Comparison of ENCODE assay signal across 10 mouse cellular contexts in genomic region chr6:67532665-67533440, GRCm38 (mm10). TPM values are rescaled to one million over a fixed set of nuclear protein-coding genes. Genes with fewer than 3 reads are reported as not detected.
DNase-seq lines count a peak whose midpoint lies in the region; ATAC-seq and TF ChIP-seq lines count a peak whose summit lies in the region.
"Had no signal": no experiment of that assay in that cellular context is flagged by ENCODE, and none has a peak within 500 bp of the region (broad histone marks: within the 10 kb centered on the region; RNA-seq: fewer than 3 reads in every experiment).

No protein-coding gene starts in this region.

- ATAC-seq in frontal cortex, adult (ENCODE audit: low TSS enrichment) = peak; percentile 78
- ATAC-seq in intestine, embryonic 15.5 days = peak; percentile 73
- peak; percentile 72 for ATAC-seq in liver, postnatal 0 days
- ATAC-seq in neural tube, embryonic 11.5 days (ENCODE audit: insufficient read depth, low FRiP score, low TSS enrichment) = peak; percentile 28; the same call in 1 of the 2 replicates

- peaks cover 72% of the 10 kb centered on the region for H3K27me3 ChIP-seq in embryonic facial prominence, embryonic 10.5 days (replicated peaks; ENCODE audit: low read depth, poor library complexity, severe bottlenecking)
- H3K27me3 ChIP-seq in intestine, embryonic 15.5 days (replicated peaks) = peaks cover 42% of the 10 kb centered on the region
- peaks cover 46% of the 10 kb centered on the region for H3K27me3 ChIP-seq in liver, postnatal 0 days (ENCODE audit: insufficient read depth, low read length)
- H3K27me3 ChIP-seq in neural tube, embryonic 11.5 days (ENCODE audit: control insufficient read depth, insufficient read depth, low read length) = peaks cover 47% of the 10 kb centered on the region

- H3K4me3 ChIP-seq in embryonic facial prominence, embryonic 10.5 days = peak overlapping the region; percentile 50
- H3K4me3 ChIP-seq in intestine, embryonic 15.5 days (replicated peaks) = 0 out of 2 replicates have a peak overlapping the region, but pooled peaks have one; percentile 7
- H3K4me3 ChIP-seq in liver, postnatal 0 days (ENCODE audit: low read depth, low read length) = peak overlapping the region; percentile 27
- peak overlapping the region; percentile 8; the same call in 1 of the 2 replicates for H3K4me3 ChIP-seq in neural tube, embryonic 11.5 days (ENCODE audit: low read depth, low read length)

- peaks cover 28% of the 10 kb centered on the region for H3K4me1 ChIP-seq in embryonic facial prominence, embryonic 10.5 days
- H3K4me1 ChIP-seq in intestine, embryonic 15.5 days (replicated peaks) = peaks cover 14% of the 10 kb centered on the region
- 0 out of 2 replicates have a peak, but pooled peaks cover 4% of the 10 kb centered on the region for H3K4me1 ChIP-seq in liver, postnatal 0 days (ENCODE audit: insufficient read depth)
- H3K4me1 ChIP-seq in neural tube, embryonic 11.5 days (ENCODE audit: control insufficient read depth, insufficient read depth, low read length) = peaks cover 4% of the 10 kb centered on the region; the same call in 1 of the 2 replicates

- H3K9ac ChIP-seq in intestine, embryonic 15.5 days = no peak overlapping the region
- no peak overlapping the region for H3K9ac ChIP-seq in liver, postnatal 0 days (replicated peaks)
- no peak overlapping the region; the same call in 1 of the 2 replicates for H3K9ac ChIP-seq in neural tube, embryonic 11.5 days (ENCODE audit: low read length)

- 7% methylated on average over 29 of the region's 29 CpGs for WGBS in embryonic facial prominence, embryonic 10.5 days
- 10% methylated on average over 29 of the region's 29 CpGs for WGBS in intestine, embryonic 15.5 days
- WGBS in liver, postnatal 0 days (ENCODE audit: insufficient replicate concordance) = 6% methylated on average over 29 of the region's 29 CpGs
- WGBS in neural tube, embryonic 11.5 days = 8% methylated on average over 29 of the region's 29 CpGs

- peak overlapping the region; percentile 45 for H3K4me2 ChIP-seq in intestine, embryonic 15.5 days (replicated peaks)
- peak overlapping the region; percentile 56 for H3K4me2 ChIP-seq in liver, postnatal 0 days (ENCODE audit: low read depth, low read length)
- H3K4me2 ChIP-seq in neural tube, embryonic 11.5 days (ENCODE audit: low read depth) = peak overlapping the region; percentile 32

- no peak for DNase-seq in frontal cortex, postnatal 10 days (ENCODE audit: low spot score in 2 of 2)
- peak; percentile 80 for DNase-seq in embryonic facial prominence, embryonic 10.5 days (ENCODE audit: low spot score)
- peak; percentile 46 for DNase-seq in liver, postnatal 0 days
- DNase-seq in neural tube, embryonic 11.5 days (ENCODE audit: low spot score) = peak; percentile 26
- DNase-seq in urinary bladder, postnatal 10 days (ENCODE audit: low spot score) = peak; percentile 30
- DNase-seq in adrenal gland, adult 8-10 months = no peak

- no peak for TF ChIP-seq EP300 in liver, postnatal 0 days (IDR thresholded peaks at IDR 0.05; ENCODE audit: low read depth)

- no peaks in the 10 kb centered on the region for H3K36me3 ChIP-seq in embryonic facial prominence, embryonic 10.5 days (replicated peaks)
- no peaks in the 10 kb centered on the region for H3K36me3 ChIP-seq in intestine, embryonic 15.5 days
- no peaks in the 10 kb centered on the region for H3K36me3 ChIP-seq in liver, postnatal 0 days (replicated peaks; ENCODE audit: insufficient read depth, low read length)
- no peaks in the 10 kb centered on the region for H3K36me3 ChIP-seq in neural tube, embryonic 11.5 days (ENCODE audit: control insufficient read depth, insufficient read depth, low read length)

- no peaks in the 10 kb centered on the region for H3K9me3 ChIP-seq in embryonic facial prominence, embryonic 10.5 days
- no peaks in the 10 kb centered on the region for H3K9me3 ChIP-seq in intestine, embryonic 15.5 days
- H3K9me3 ChIP-seq in liver, postnatal 0 days (ENCODE audit: low read length) = no peaks in the 10 kb centered on the region
- no peaks in the 10 kb centered on the region for H3K9me3 ChIP-seq in neural tube, embryonic 11.5 days (ENCODE audit: control insufficient read depth, low read length)

- H3K27ac ChIP-seq in embryonic facial prominence, embryonic 10.5 days (replicated peaks) = 0 out of 2 replicates have a peak overlapping the region, but pooled peaks have one; percentile 44
- no peak overlapping the region for H3K27ac ChIP-seq in intestine, embryonic 15.5 days
- peak overlapping the region; percentile 78 for H3K27ac ChIP-seq in liver, postnatal 0 days (ENCODE audit: low read depth)
- no peak overlapping the region for H3K27ac ChIP-seq in neural tube, embryonic 11.5 days (ENCODE audit: low read depth, low read length)

- no peak for TF ChIP-seq CTCF in liver, postnatal 0 days (IDR thresholded peaks at IDR 0.05; ENCODE audit: low read depth)

RNA-seq across cellular contexts. Expression of gene Tacstd2, which starts 2.7 kb away (rescaled TPM):
- polyA plus RNA-seq in embryonic facial prominence, embryonic 10.5 days (2016; fragmentation: Nextera tagmentation; extraction: Ambion mirVana) = 6.7 and 9.8 TPM in 2 replicates
- 5.9 and 8.2 TPM in 2 replicates for polyA plus RNA-seq in intestine, embryonic 15.5 days (2015; fragmentation: Nextera tagmentation; extraction: Ambion mirVana)
- 0.47 and 0.67 TPM in 2 replicates for polyA plus RNA-seq in liver, postnatal 0 days (2015; fragmentation: Nextera tagmentation; extraction: Ambion mirVana)
- 5.3 and 6.1 TPM in 2 replicates for polyA plus RNA-seq in neural tube, embryonic 11.5 days (2014; fragmentation: Nextera tagmentation; extraction: Ambion mirVana)
- total RNA-seq in adrenal gland, adult 8-10 months (2022) = not detected
- polyA plus RNA-seq: C2C12 had no signal

RNA-seq across cellular contexts. Expression of gene Il23r, which starts 41.2 kb away (rescaled TPM):
- polyA plus RNA-seq in embryonic facial prominence, embryonic 10.5 days (2016; fragmentation: Nextera tagmentation; extraction: Ambion mirVana) = not detected in 2 replicates
- 0.18 TPM in 1 of 2 replicates, not detected in the other for polyA plus RNA-seq in intestine, embryonic 15.5 days (2015; fragmentation: Nextera tagmentation; extraction: Ambion mirVana)
- polyA plus RNA-seq in liver, postnatal 0 days (2015; fragmentation: Nextera tagmentation; extraction: Ambion mirVana) = not detected in 2 replicates
- polyA plus RNA-seq in neural tube, embryonic 11.5 days (2014; fragmentation: Nextera tagmentation; extraction: Ambion mirVana) = not detected in 2 replicates
- total RNA-seq in adrenal gland, adult 8-10 months (2022) = 10 to 100 TPM; 22.9 to 29.1 (median 28.2) TPM
- total RNA-seq: left cerebral cortex, postnatal 14 days had no signal
- polyA plus RNA-seq: C2C12 had no signal

Comparison
In these comparisons a context has a peak if more than half of its experiments do, and no peak if none do; other contexts are left out.
1. ATAC-seq: peak in every context shown above with its lines; median percentile 78 in frontal cortex, adult; 73 in intestine, embryonic 15.5 days; 72 in liver, postnatal 0 days; 28 in neural tube, embryonic 11.5 days.
2. DNase-seq: peak in embryonic facial prominence, embryonic 10.5 days (single experiment), liver, postnatal 0 days (single experiment), neural tube, embryonic 11.5 days (single experiment) and urinary bladder, postnatal 10 days (single experiment); none in frontal cortex, postnatal 10 days (0 of 2) and adrenal gland, adult 8-10 months (single experiment).
3. H3K27ac ChIP-seq: peak in embryonic facial prominence, embryonic 10.5 days (single experiment) and liver, postnatal 0 days (single experiment); none in intestine, embryonic 15.5 days (single experiment) and neural tube, embryonic 11.5 days (single experiment).
4. Peak in every context shown above with its lines, with median percentiles within 50 percentile points of each other: H3K4me3 ChIP-seq and H3K4me2 ChIP-seq.